Mouse (Mus musculus): ENCODE measurements at regions not wholly inside any gene's neighbourhood (a gene's known extent, or its start where the extent isn't known, plus 50 kb on each side); places are given as distances from the start of the nearest gene placed in this dataset.
A peak's percentile ranks its signal among the peaks of the same experiment; 100 is the strongest.

DNA sequence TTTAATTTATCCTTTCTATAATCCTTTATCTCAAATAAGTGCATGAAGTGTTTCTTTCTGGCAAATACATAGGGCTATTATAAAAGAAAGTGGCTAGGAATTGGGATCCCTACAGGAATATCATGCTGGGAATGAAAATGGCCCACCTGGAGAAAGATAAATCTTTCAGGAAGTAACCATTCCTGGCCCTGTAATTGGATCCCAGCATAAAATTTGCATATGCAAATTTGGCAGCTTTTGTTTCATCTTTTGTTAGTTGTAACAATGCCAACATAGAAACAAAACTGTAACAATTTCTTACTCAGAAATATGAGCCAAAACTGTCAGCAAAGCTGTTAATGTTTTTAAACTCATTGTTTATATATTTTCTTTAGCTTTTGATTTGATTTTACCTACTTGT, 430.0 kb upstream of the Gm20594 start:
- no peak for DNase-seq
- Histone ChIP-seq H3K4me2 (no peak overlapping the region), H3K36me3 (ENCODE audit: insufficient read depth) (no peaks in the 10 kb centered on the region), H3K9ac (no peak overlapping the region), H3K4me1 (ENCODE audit: insufficient read depth) (no peaks in the 10 kb centered on the region), H3K27me3 (ENCODE audit: insufficient read depth, low read length) (no peaks in the 10 kb centered on the region), H3K9me3 (ENCODE audit: low read depth, low read length) (no peaks in the 10 kb centered on the region), H3K4me3 (ENCODE audit: low read depth, low read length) (no peak overlapping the region), H3K27ac (ENCODE audit: low read depth) (no peak overlapping the region)
- TF ChIP-seq CTCF (IDR thresholded peaks at IDR 0.05; ENCODE audit: low read depth), result no peak
- ATAC-seq (ENCODE audit: insufficient read depth), result no peak

DNA sequence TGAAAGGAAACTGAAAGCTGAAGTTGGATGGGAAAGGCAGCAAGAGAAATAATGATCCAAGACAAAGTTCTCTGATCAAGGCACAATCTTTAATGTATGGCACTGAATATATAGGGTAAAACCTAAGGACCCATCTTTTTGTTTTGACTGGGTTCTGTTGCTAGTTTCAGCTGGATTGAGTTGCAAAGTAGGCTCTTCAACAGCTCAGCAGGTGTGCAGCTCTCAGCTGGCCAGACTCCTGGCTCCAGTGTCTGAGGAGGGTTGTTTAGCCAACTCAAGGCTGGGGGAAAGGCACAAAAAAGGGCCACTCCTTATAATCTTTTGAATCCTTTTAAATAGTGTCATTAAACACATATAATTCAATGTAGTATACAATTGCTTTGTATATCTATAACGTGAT, 416.6 kb upstream of the Gm20594 start:
- H3K36me3 ChIP-seq (ENCODE audit: insufficient read depth), result no peaks in the 10 kb centered on the region
- no peak overlapping the region for H3K4me2 ChIP-seq
- DNase-seq, result no peak
- H3K4me1 ChIP-seq (ENCODE audit: insufficient read depth), result no peaks in the 10 kb centered on the region
- H3K9me3 ChIP-seq (ENCODE audit: low read depth, low read length), result no peaks in the 10 kb centered on the region
- no peak overlapping the region for H3K27ac ChIP-seq (ENCODE audit: low read depth)
- no peak overlapping the region for H3K4me3 ChIP-seq (ENCODE audit: low read depth, low read length)
- 35% methylated on average over 1 of the region's 1 CpGs for WGBS
- no peak overlapping the region for H3K9ac ChIP-seq
- no peaks in the 10 kb centered on the region for H3K27me3 ChIP-seq (ENCODE audit: insufficient read depth, low read length)
- no peak for TF ChIP-seq CTCF (IDR thresholded peaks at IDR 0.05; ENCODE audit: low read depth)
- no peak for ATAC-seq (ENCODE audit: insufficient read depth)

- no peak overlapping the region for H3K4me2 ChIP-seq
- 39% methylated on average over 3 of the region's 3 CpGs for WGBS
- H3K9ac ChIP-seq, result no peak overlapping the region
- no peaks in the 10 kb centered on the region for H3K27me3 ChIP-seq (ENCODE audit: insufficient read depth, low read length)
- DNase-seq (peak; percentile 8), ATAC-seq (ENCODE audit: insufficient read depth) (no peak)
- no peaks in the 10 kb centered on the region for H3K36me3 ChIP-seq (ENCODE audit: insufficient read depth)
- no peak overlapping the region for H3K27ac ChIP-seq (ENCODE audit: low read depth)
- H3K4me1 ChIP-seq (ENCODE audit: insufficient read depth), result no peaks in the 10 kb centered on the region
- no peak overlapping the region for H3K4me3 ChIP-seq (ENCODE audit: low read depth, low read length)
- TF ChIP-seq CTCF (IDR thresholded peaks at IDR 0.05; ENCODE audit: low read depth), result no peak
- H3K9me3 ChIP-seq (ENCODE audit: low read depth, low read length), result no peaks in the 10 kb centered on the region
These were observed 408.8 kb upstream of the Gm20594 start for GRCm38 (mm10) chr6:79408955-79409354.

DNA sequence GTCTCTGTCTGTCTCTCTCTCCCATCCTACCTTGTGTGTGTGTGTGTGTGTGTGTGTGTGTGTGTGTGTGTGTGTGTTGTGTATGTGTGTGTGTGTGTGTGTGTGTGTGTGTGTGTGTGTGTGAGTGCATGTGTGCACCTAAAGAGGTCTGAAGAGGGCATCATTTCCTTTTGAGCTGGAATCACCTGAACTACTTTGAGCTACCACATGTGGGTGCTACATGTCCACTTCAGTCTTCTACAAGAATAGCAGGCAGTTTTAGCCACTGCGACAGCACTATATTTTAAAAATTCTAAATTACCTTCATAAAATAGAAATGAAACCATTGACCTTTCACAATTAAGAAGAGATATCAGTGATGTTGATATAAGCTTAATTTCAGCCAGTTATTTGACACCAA, 371.9 kb upstream of the Gm20594 start:
- WGBS, result 88% methylated on average over 1 of the region's 1 CpGs
- Histone ChIP-seq H3K36me3 (ENCODE audit: insufficient read depth) (no peaks in the 10 kb centered on the region), H3K27ac (ENCODE audit: low read depth) (no peak overlapping the region), H3K27me3 (ENCODE audit: insufficient read depth, low read length) (no peaks in the 10 kb centered on the region), H3K4me2 (no peak overlapping the region), H3K4me3 (ENCODE audit: low read depth, low read length) (no peak overlapping the region), H3K9me3 (ENCODE audit: low read depth, low read length) (no peaks in the 10 kb centered on the region), H3K4me1 (ENCODE audit: insufficient read depth) (no peaks in the 10 kb centered on the region), H3K9ac (no peak overlapping the region)
- no peak for DNase-seq
- TF ChIP-seq CTCF (IDR thresholded peaks at IDR 0.05; ENCODE audit: low read depth), result no peak
- no peak for ATAC-seq (ENCODE audit: insufficient read depth)

DNA sequence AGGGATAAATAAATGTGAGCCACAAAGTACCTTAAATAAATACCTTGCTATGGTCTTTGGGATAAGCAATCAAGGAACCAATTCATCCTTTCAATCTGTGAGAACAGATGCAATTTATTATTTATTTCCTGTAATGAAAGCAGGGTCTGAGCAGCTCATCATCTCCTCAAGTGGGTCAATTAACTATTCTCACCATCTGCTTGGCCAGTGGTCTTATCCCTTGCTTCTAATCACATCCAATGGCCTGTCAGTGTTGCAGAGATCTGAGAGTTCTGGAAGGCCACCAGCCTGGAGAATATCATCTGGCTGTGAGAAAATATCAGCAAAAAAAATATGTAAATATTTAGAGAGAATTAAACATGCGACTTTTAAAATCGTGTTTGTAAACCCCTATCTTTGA, 326.5 kb upstream of the Gm20594 start:
- Histone ChIP-seq H3K4me1 (ENCODE audit: insufficient read depth) (no peaks in the 10 kb centered on the region), H3K9ac (no peak overlapping the region), H3K4me2 (no peak overlapping the region), H3K27me3 (ENCODE audit: insufficient read depth, low read length) (no peaks in the 10 kb centered on the region), H3K36me3 (ENCODE audit: insufficient read depth) (no peaks in the 10 kb centered on the region), H3K9me3 (ENCODE audit: low read depth, low read length) (no peaks in the 10 kb centered on the region), H3K4me3 (ENCODE audit: low read depth, low read length) (no peak overlapping the region), H3K27ac (ENCODE audit: low read depth) (no peak overlapping the region)
- DNase-seq, result no peak
- WGBS, result 70% methylated on average over 2 of the region's 2 CpGs
- ATAC-seq (ENCODE audit: insufficient read depth), result no peak
- TF ChIP-seq CTCF (IDR thresholded peaks at IDR 0.05; ENCODE audit: low read depth), result no peak

DNA sequence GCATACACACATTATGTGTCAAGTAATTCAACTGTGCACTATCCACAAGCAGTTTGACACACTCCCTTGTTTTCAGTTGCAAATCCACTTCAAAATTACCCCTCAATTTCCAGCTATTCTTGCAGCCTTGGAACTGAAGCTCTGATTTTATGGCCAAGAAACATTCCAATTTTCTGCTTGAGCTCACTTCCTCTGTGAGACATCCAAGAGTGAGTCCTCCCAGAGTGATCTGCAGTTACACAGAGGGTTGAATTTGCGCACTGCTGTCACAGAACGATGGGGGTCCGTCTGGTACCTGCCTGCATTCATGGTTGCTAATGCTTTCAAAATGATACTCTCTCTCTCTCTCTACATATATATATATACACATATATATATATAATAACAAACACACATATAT, 317.1 kb upstream of the Gm20594 start:
- Histone ChIP-seq H3K27ac (ENCODE audit: low read depth) (no peak overlapping the region), H3K9ac (no peak overlapping the region), H3K36me3 (ENCODE audit: insufficient read depth) (no peaks in the 10 kb centered on the region), H3K27me3 (ENCODE audit: insufficient read depth, low read length) (no peaks in the 10 kb centered on the region), H3K9me3 (ENCODE audit: low read depth, low read length) (no peaks in the 10 kb centered on the region), H3K4me3 (ENCODE audit: low read depth, low read length) (no peak overlapping the region), H3K4me1 (ENCODE audit: insufficient read depth) (no peaks in the 10 kb centered on the region), H3K4me2 (no peak overlapping the region)
- TF ChIP-seq CTCF (IDR thresholded peaks at IDR 0.05; ENCODE audit: low read depth), result no peak
- 80% methylated on average over 3 of the region's 3 CpGs for WGBS
- ATAC-seq (ENCODE audit: insufficient read depth) (no peak), DNase-seq (no peak)
